Mouse (Mus musculus): Measurements from ENCODE around the gene Psma6.

DNA sequence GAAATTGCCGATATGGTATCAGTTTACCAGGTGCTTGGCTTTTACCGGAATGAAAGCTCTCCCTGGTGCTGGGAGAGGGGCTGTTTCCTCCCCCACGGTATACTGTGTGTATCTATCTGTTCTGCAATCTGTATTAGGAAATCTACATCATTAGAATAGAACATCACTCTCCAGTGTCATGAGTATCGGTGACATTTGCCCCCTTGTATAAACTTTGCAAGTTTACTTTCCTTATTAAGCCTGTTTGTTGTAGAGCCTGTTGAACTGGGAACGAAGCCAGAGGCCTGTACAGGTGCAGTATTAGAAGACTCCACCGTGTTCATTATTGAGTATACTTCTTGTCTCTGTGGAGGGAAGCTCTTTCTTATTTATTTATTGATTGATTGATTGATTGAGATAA lies 30.6 kb upstream of the Psma6 start:
- TF ChIP-seq CTCF (IDR thresholded peaks at IDR 0.05), result no peak
- no peak for TF ChIP-seq EP300 (IDR thresholded peaks at IDR 0.05; ENCODE audit: insufficient read depth, low read depth, low read length)
